Mouse (Mus musculus) hindbrain, embryonic 12.5 days (tissue): ENCODE data around the gene Cacnb1. TPM values are rescaled to one million over a fixed set of nuclear protein-coding genes. Genes with fewer than 3 reads are reported as not detected.

Experiments
- ATAC-seq: fragments of 200-750 bp; cut with Nextera tagmentation; 2 replicates; pipeline ENCODE4 v1.8.0; 2017; ENCODE audit warnings: moderate TSS enrichment; ENCODE audit not compliant: low FRiP score
- H3K27ac ChIP-seq: fragments of 300-500 bp; sonication (generic); 2 replicates; pipeline ENCODE4 v1.5.1; 2016; ENCODE audit warnings: mild to moderate bottlenecking
- H3K27me3 ChIP-seq: fragments of 300-500 bp; sonication (generic); 2 replicates; pipeline ENCODE4 v1.6.1; 2016; ENCODE audit warnings: mild to moderate bottlenecking
- H3K36me3 ChIP-seq: fragments of 300-500 bp; sonication (generic); 2 replicates; pipeline ENCODE4 v1.6.1; 2016; ENCODE audit warnings: mild to moderate bottlenecking
- H3K4me1 ChIP-seq: fragments of 300-500 bp; sonication (generic); 2 replicates; pipeline ENCODE4 v1.6.1; 2016
- H3K4me2 ChIP-seq: fragments of 300-500 bp; sonication (generic); replicated peaks from 2 replicates; pipeline ENCODE4 v1.6.1; 2016; ENCODE audit warnings: mild to moderate bottlenecking
- H3K4me3 ChIP-seq: fragments of 300-500 bp; sonication (generic); 2 replicates; pipeline ENCODE4 v1.5.1; 2016; ENCODE audit warnings: mild to moderate bottlenecking
- H3K9ac ChIP-seq: fragments of 300-500 bp; sonication (generic); 2 replicates; pipeline ENCODE4 v1.6.1; 2016; ENCODE audit warnings: mild to moderate bottlenecking, moderate library complexity
- H3K9me3 ChIP-seq: fragments of 300-500 bp; sonication (generic); replicated peaks from 2 replicates; pipeline ENCODE4 v1.6.1; 2016; ENCODE audit warnings: mild to moderate bottlenecking
- WGBS: fragments of 180-500 bp; shearing (Covaris S2); methylation state at CpG from one replicate; pipeline ENCODE4 v1.1.7; 2016; 5-methylcytosine and 5-hydroxymethylcytosine counted together
- polyA plus RNA-seq: library from polyadenylated mRNA; unstranded; fragments of >200 nt; fragmentation: Nextera tagmentation; extraction: Ambion mirVana; gene quantifications from 2 replicates; pipeline ENCODE4 v1.2.1, GENCODE M21; 2016

The Cacnb1 gene
- polyA plus RNA-seq, 1 experiment from 2014 or later = 39.6 TPM

- H3K36me3 ChIP-seq = peaks cover 23% of the 10 kb centered on the region
- no peak overlapping the region for H3K27ac ChIP-seq
- no peaks in the 10 kb centered on the region for H3K9me3 ChIP-seq
- no peak for ATAC-seq
- H3K4me2 ChIP-seq = no peak overlapping the region
- H3K4me1 ChIP-seq = peaks cover 23% of the 10 kb centered on the region
- H3K9ac ChIP-seq = no peak overlapping the region
- 85% methylated on average over 5 of the region's 5 CpGs for WGBS
- H3K4me3 ChIP-seq = no peak overlapping the region
- peaks cover 19% of the 10 kb centered on the region for H3K27me3 ChIP-seq
These were observed 11.2 kb upstream of the Cacnb1 start for GRCm38 (mm10) chr11:98034061-98034460.

- H3K36me3 ChIP-seq = peaks cover 33% of the 10 kb centered on the region
- H3K4me2 ChIP-seq = no peak overlapping the region
- no peak overlapping the region for H3K4me3 ChIP-seq
- peaks cover under 1% of the 10 kb centered on the region for H3K27me3 ChIP-seq
- WGBS = 8% methylated on average over 5 of the region's 5 CpGs
- no peak overlapping the region; the same call in 1 of the 2 replicates for H3K27ac ChIP-seq
- no peak for ATAC-seq
- peaks cover 28% of the 10 kb centered on the region for H3K4me1 ChIP-seq
- no peak overlapping the region for H3K9ac ChIP-seq
- no peaks in the 10 kb centered on the region for H3K9me3 ChIP-seq
These were observed 8.6 kb upstream of the Cacnb1 start for GRCm38 (mm10) chr11:98031443-98031770.

DNA sequence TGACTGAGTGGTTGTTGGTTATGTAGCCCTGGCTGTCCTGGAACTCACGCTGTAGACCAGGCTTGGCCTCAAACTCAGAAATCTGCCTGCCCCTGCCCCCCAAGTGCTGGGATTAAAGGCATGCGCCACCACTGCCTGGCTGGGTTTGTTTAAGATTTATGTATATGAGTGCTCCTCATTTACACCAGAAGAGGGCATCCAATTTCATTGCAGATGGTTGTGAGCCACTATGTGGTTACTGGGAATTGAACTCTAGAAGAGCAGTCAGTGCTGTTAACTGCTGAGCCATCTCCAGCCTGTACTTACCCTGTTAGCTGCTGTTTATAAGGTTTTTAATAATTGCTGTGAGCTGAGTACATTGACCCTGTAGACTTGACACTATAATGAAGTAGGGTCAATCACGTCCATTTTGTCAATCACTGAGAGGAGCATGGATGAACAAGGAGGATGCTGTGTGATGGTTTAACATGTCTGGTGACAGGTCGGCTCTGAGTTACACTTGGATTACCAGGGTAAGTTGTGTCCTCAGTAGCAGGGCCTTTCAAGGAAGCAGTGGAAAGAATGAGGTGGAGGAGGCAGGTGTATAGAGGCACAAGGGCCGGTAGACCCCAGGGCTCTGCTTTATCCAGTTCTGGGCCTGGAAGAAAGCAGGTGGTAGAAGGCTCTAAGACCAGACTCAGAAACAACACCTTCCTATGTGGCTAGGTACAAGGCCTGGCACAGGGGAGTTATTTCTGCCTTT is 8.0 kb upstream of the Cacnb1 start:
- Histone ChIP-seq H3K9ac (no peak overlapping the region), H3K4me3 (no peak overlapping the region), H3K4me1 (peaks cover 25% of the 10 kb centered on the region), H3K27me3 (no peaks in the 10 kb centered on the region), H3K9me3 (no peaks in the 10 kb centered on the region), H3K4me2 (no peak overlapping the region), H3K36me3 (peaks cover 33% of the 10 kb centered on the region), H3K27ac (no peak overlapping the region; the same call in 1 of the 2 replicates)
- WGBS = 51% methylated on average over 5 of the region's 5 CpGs
- ATAC-seq = no peak

- Histone ChIP-seq H3K4me3 (peak overlapping the region; percentile 100), H3K9ac (peak overlapping the region; percentile 99), H3K36me3 (peaks cover 33% of the 10 kb centered on the region), H3K4me1 (peaks cover 24% of the 10 kb centered on the region), H3K4me2 (peak overlapping the region; percentile 93), H3K27ac (no peak overlapping the region), H3K27me3 (no peaks in the 10 kb centered on the region), H3K9me3 (no peaks in the 10 kb centered on the region)
- 26% methylated on average over 7 of the region's 7 CpGs for WGBS
- ATAC-seq = no peak
These were observed 5.0 kb upstream of the Cacnb1 start for GRCm38 (mm10) chr11:98027785-98028184.

DNA sequence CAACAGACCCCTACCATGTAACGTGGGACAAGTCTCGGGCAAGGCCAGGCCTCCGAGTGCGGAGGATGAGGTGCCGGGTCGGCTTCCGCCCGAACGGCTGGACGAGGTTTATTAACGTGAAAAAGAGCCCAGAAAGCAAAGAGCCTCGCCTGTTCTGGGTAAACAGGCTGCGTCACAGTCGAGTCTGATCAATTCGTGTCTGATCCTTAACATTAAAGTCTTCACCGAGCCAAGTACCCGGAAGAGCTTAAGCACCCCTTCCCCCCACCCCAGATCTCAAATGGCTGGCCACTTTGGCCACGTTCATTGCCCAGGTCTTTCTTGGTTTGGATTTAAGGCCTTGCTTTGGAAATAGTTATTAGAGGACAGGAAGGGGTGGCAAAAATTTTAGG is 4.5 kb upstream of the Cacnb1 start:
- Histone ChIP-seq H3K9ac (peak overlapping the region; percentile 99), H3K4me2 (peak overlapping the region; percentile 93), H3K27ac (peak overlapping the region; percentile 91), H3K4me3 (peak overlapping the region; percentile 100), H3K27me3 (no peaks in the 10 kb centered on the region), H3K36me3 (peaks cover 33% of the 10 kb centered on the region), H3K4me1 (peaks cover 24% of the 10 kb centered on the region), H3K9me3 (no peaks in the 10 kb centered on the region)
- WGBS = under 1% methylated on average over 18 of the region's 18 CpGs
- peak; percentile 7; the same call in 1 of the 2 replicates for ATAC-seq

GRCm38 (mm10) chr11:98026570-98027296 is 3.9 kb upstream of the Cacnb1 start, which contains the start of gene Rpl19:
TSS of gene Rpl19 (plus strand) at chr11:98026710.
- WGBS = under 1% methylated on average over 65 of the region's 69 CpGs
- Histone ChIP-seq H3K4me3 (peak within 1 kb of the TSS; percentile 100), H3K4me2 (peak within 1 kb of the TSS; percentile 93), H3K27me3 (no peaks in the 10 kb centered on the region), H3K4me1 (peaks cover 25% of the 10 kb centered on the region), H3K9ac (peak within 1 kb of the TSS; percentile 99), H3K9me3 (no peaks in the 10 kb centered on the region), H3K27ac (peak within 1 kb of the TSS; percentile 91), H3K36me3 (peaks cover 33% of the 10 kb centered on the region)
- peak; percentile 55 for ATAC-seq

DNA sequence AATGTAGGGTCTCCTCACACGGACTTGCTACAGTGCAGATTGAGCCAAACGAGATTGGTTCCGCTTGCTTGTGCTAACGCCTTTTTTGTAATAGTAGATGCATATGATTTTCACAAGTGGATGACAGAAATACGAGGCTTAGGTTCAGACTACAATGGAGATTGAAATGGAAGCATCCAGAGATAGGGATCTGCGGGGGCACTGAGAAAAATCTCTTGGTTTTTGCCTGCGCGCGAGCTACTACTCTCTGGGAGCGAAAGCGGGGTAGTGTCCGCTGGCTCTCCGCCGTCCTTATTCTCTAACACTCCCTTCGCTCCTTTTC is 3.4 kb upstream of the Cacnb1 start:
- H3K27me3 ChIP-seq = no peaks in the 10 kb centered on the region
- peaks cover 31% of the 10 kb centered on the region for H3K4me1 ChIP-seq
- peaks cover 31% of the 10 kb centered on the region for H3K36me3 ChIP-seq
- peak overlapping the region; percentile 91 for H3K27ac ChIP-seq
- peak overlapping the region; percentile 100 for H3K4me3 ChIP-seq
- no peak for ATAC-seq
- no peaks in the 10 kb centered on the region for H3K9me3 ChIP-seq
- peak overlapping the region; percentile 93 for H3K4me2 ChIP-seq
- H3K9ac ChIP-seq = peak overlapping the region; percentile 99
- WGBS = 6% methylated on average over 15 of the region's 15 CpGs

DNA sequence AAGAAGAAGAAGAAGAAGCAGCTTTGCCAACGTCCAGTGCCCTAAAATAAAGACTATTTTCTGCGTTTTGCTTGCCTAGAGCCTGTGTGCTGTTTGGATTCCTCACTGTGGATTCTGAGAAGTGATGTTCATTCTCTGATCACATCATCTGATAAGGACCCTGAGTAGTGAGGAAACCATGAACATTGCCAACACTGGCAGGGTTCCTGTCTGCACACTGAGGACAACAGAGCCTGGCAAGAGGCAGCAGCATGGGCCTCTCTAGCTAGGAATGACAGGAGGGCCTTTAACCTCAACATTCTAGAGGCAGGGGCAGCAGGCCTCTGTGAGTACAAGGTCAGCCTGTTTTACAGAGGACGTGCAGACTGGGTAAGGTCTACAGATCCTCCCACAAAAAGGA is 1.7 kb upstream of the Cacnb1 start:
- no peak overlapping the region for H3K27ac ChIP-seq
- H3K36me3 ChIP-seq = peaks cover 14% of the 10 kb centered on the region
- peaks cover 46% of the 10 kb centered on the region for H3K4me1 ChIP-seq
- H3K4me2 ChIP-seq = no peak overlapping the region
- no peaks in the 10 kb centered on the region for H3K9me3 ChIP-seq
- no peaks in the 10 kb centered on the region for H3K27me3 ChIP-seq
- H3K9ac ChIP-seq = no peak overlapping the region
- 89% methylated on average over 3 of the region's 3 CpGs for WGBS
- no peak overlapping the region for H3K4me3 ChIP-seq
- ATAC-seq = no peak

DNA sequence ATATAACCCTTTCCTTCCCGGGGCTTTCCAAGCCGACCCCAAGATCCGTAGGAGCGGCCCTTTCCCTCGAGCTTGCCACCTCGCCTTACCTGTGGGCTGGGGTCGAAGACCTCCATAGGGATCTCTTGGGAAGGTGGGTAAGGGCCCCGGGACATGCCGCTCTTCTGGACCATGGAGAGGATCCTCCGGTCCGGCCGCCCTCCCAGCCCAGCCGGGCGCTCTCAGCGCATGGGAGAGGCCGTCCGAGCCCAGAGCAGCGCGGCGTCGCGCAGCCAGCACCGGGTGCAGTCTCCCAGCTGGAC is 630 bp downstream of the Cacnb1 start:
- Histone ChIP-seq H3K4me3 (peak overlapping the region; percentile 56), H3K27ac (peak overlapping the region; percentile 91), H3K4me1 (peaks cover 53% of the 10 kb centered on the region), H3K4me2 (peak overlapping the region; percentile 78), H3K27me3 (no peaks in the 10 kb centered on the region), H3K36me3 (peaks cover 11% of the 10 kb centered on the region), H3K9me3 (no peaks in the 10 kb centered on the region), H3K9ac (peak overlapping the region; percentile 76)
- ATAC-seq = peak; percentile 46
- WGBS = under 1% methylated on average over 20 of the region's 23 CpGs

- Histone ChIP-seq H3K4me1 (peaks cover 53% of the 10 kb centered on the region), H3K4me3 (peak overlapping the region; percentile 56), H3K27me3 (no peaks in the 10 kb centered on the region), H3K36me3 (peaks cover 16% of the 10 kb centered on the region), H3K27ac (peak overlapping the region; percentile 91), H3K9ac (peak overlapping the region; percentile 76), H3K9me3 (no peaks in the 10 kb centered on the region), H3K4me2 (peak overlapping the region; percentile 78)
- ATAC-seq = peak; percentile 26
- 5% methylated on average over 31 of the region's 34 CpGs for WGBS
These were observed 1.1 kb downstream of the Cacnb1 start for GRCm38 (mm10) chr11:98021565-98022252.

GRCm38 (mm10) chr11:98021118-98021517 is 1.7 kb downstream of the Cacnb1 start:
- Histone ChIP-seq H3K27me3 (no peaks in the 10 kb centered on the region), H3K27ac (0 out of 2 replicates have a peak overlapping the region, but pooled peaks have one; percentile 91), H3K4me2 (peak overlapping the region; percentile 78), H3K36me3 (peaks cover 22% of the 10 kb centered on the region), H3K9ac (peak overlapping the region; percentile 76), H3K9me3 (no peaks in the 10 kb centered on the region), H3K4me1 (peaks cover 53% of the 10 kb centered on the region), H3K4me3 (peak overlapping the region; percentile 56)
- no peak for ATAC-seq
- 45% methylated on average over 2 of the region's 2 CpGs for WGBS

- Histone ChIP-seq H3K4me3 (peak overlapping the region; percentile 56), H3K27ac (peak overlapping the region; percentile 83; the same call in 1 of the 2 replicates), H3K4me2 (peak overlapping the region; percentile 78), H3K9me3 (no peaks in the 10 kb centered on the region), H3K4me1 (peaks cover 49% of the 10 kb centered on the region), H3K9ac (peak overlapping the region; percentile 76; the same call in 1 of the 2 replicates), H3K36me3 (peaks cover 26% of the 10 kb centered on the region), H3K27me3 (no peaks in the 10 kb centered on the region)
- ATAC-seq = no peak
- WGBS = 60% methylated on average over 1 of the region's 1 CpGs
These were observed 2.1 kb downstream of the Cacnb1 start for GRCm38 (mm10) chr11:98020710-98021109.
